Comparison of ENCODE assay signal across 20 mouse cellular contexts in genomic region chr5:113804395-113804966, GRCm38 (mm10). TPM values are rescaled to one million over a fixed set of nuclear protein-coding genes. Genes with fewer than 3 reads are reported as not detected.
DNase-seq lines count a peak whose midpoint lies in the region; ATAC-seq and TF ChIP-seq lines count a peak whose summit lies in the region.
"Had no signal": no experiment of that assay in that cellular context is flagged by ENCODE, and none has a peak within 500 bp of the region (broad histone marks: within the 10 kb centered on the region; RNA-seq: fewer than 3 reads in every experiment).

No protein-coding gene starts in this region.

- no peaks in the 10 kb centered on the region for H3K36me3 ChIP-seq in liver, postnatal 0 days (replicated peaks; ENCODE audit: insufficient read depth, low read length)
- no peaks in the 10 kb centered on the region for H3K36me3 ChIP-seq in liver, embryonic 11.5 days (ENCODE audit: control insufficient read depth, insufficient read depth, low read length)
- H3K36me3 ChIP-seq in CH12.LX (replicated peaks in 1 of 2; ENCODE audit: control insufficient read depth in 1 of 2, insufficient read depth in 1 of 2, low read length in 1 of 2), result no peaks in the 10 kb centered on the region
- H3K36me3 ChIP-seq in embryonic facial prominence, embryonic 13.5 days, result no peaks in the 10 kb centered on the region
- H3K36me3 ChIP-seq: hindbrain, embryonic 12.5 days; kidney, embryonic 15.5 days; liver, embryonic 15.5 days had no signal

- peak overlapping the region; percentile 8; the same call in 1 of the 2 replicates for H3K9ac ChIP-seq in liver, postnatal 0 days (replicated peaks)
- no peak overlapping the region for H3K9ac ChIP-seq in liver, embryonic 11.5 days (ENCODE audit: low read depth, low read length)
- H3K9ac ChIP-seq in CH12.LX (ENCODE audit: insufficient read depth, low read depth), result no peak overlapping the region
- no peak overlapping the region for H3K9ac ChIP-seq in embryonic facial prominence, embryonic 13.5 days
- H3K9ac ChIP-seq: hindbrain, embryonic 12.5 days; kidney, embryonic 15.5 days; liver, embryonic 15.5 days had no signal

- H3K27me3 ChIP-seq in liver, postnatal 0 days (ENCODE audit: insufficient read depth, low read length), result no peaks in the 10 kb centered on the region
- H3K27me3 ChIP-seq in liver, embryonic 11.5 days (replicated peaks; ENCODE audit: control insufficient read depth, insufficient read depth, low read length), result no peaks in the 10 kb centered on the region; the same call in 1 of the 2 replicates
- peaks cover 1% of the 10 kb centered on the region for H3K27me3 ChIP-seq in CH12.LX (replicated peaks)
- no peaks in the 10 kb centered on the region for H3K27me3 ChIP-seq in embryonic facial prominence, embryonic 13.5 days
- H3K27me3 ChIP-seq: kidney, embryonic 15.5 days had no signal

- peak; percentile 33; the same call in 1 of the 2 replicates for TF ChIP-seq CTCF in liver, postnatal 0 days (IDR thresholded peaks at IDR 0.05; ENCODE audit: low read depth)
- TF ChIP-seq CTCF in CH12.LX (conservative IDR thresholded peaks at IDR 0.05 in 1 of 2, IDR thresholded peaks at IDR 0.05 in 1 of 2; ENCODE audit: low read depth in 2 of 2, low read length in 2 of 2), result peak in 1 of 2 experiments; percentile 37; a peak in 2 of 4 replicates

- 39% methylated on average over 7 of the region's 7 CpGs for WGBS in liver, postnatal 0 days (ENCODE audit: insufficient replicate concordance)
- WGBS in liver, embryonic 11.5 days, result 57% methylated on average over 7 of the region's 7 CpGs
- 35% methylated on average over 7 of the region's 7 CpGs for WGBS in embryonic facial prominence, embryonic 13.5 days

- no peak for ATAC-seq in liver, postnatal 0 days
- no peak for ATAC-seq in liver, embryonic 11.5 days (replicated peaks; ENCODE audit: low FRiP score)
- ATAC-seq in embryonic facial prominence, embryonic 13.5 days (ENCODE audit: insufficient number of reproducible peaks, insufficient read depth, low FRiP score, low TSS enrichment, low read depth), result peak; percentile 22; the same call in 1 of the 2 replicates
- ATAC-seq in megakaryocyte progenitor cell, adult 5-6 weeks (replicated peaks; ENCODE audit: poor library complexity), result peak; percentile 43
- no peak for ATAC-seq in inflammation-experienced regulatory T-cells, adult 6 months

- H3K4me2 ChIP-seq in liver, postnatal 0 days (ENCODE audit: low read depth, low read length), result no peak overlapping the region
- no peak overlapping the region for H3K4me2 ChIP-seq in liver, embryonic 11.5 days
- no peak overlapping the region for H3K4me2 ChIP-seq in CH12.LX (ENCODE audit: insufficient read depth, low read depth, poor library complexity, severe bottlenecking)
- no peak overlapping the region for H3K4me2 ChIP-seq in embryonic facial prominence, embryonic 13.5 days
- H3K4me2 ChIP-seq: heart, embryonic 11.5 days; hindbrain, embryonic 12.5 days; kidney, embryonic 15.5 days; liver, embryonic 15.5 days had no signal

- dilution Hi-C loops in CH12.LX (cut with MboI; ENCODE audit: extremely low pct_ligation_motif_present, extremely low pct_unique_long_range_greater_than_20kb, low sequenced_read_pairs), result no loop called here

- no peaks in the 10 kb centered on the region for H3K9me3 ChIP-seq in liver, postnatal 0 days (ENCODE audit: low read length)
- no peaks in the 10 kb centered on the region for H3K9me3 ChIP-seq in liver, embryonic 11.5 days (ENCODE audit: control insufficient read depth, low read length)
- no peaks in the 10 kb centered on the region for H3K9me3 ChIP-seq in CH12.LX (replicated peaks; ENCODE audit: low read length)
- H3K9me3 ChIP-seq in embryonic facial prominence, embryonic 13.5 days, result no peaks in the 10 kb centered on the region
- H3K9me3 ChIP-seq: hindbrain, embryonic 12.5 days; kidney, embryonic 15.5 days; liver, embryonic 15.5 days had no signal

- no peak for DNase-seq in liver, postnatal 0 days
- DNase-seq in liver, embryonic 11.5 days (ENCODE audit: low spot score), result no peak
- no peak for DNase-seq in CH12.LX (ENCODE audit: extremely low read depth)
- no peak for DNase-seq in thymus, postnatal 36 days
- DNase-seq: adrenal gland, postnatal 36 days; cerebellum, adult 18-20 months; cerebellum, postnatal 36 days; heart, postnatal 10 days; left cerebral cortex, postnatal 4 days; lung, postnatal 36 days; thymus, postnatal 14 days had no signal

- H3K4me1 ChIP-seq in liver, postnatal 0 days (ENCODE audit: insufficient read depth), result peaks cover 16% of the 10 kb centered on the region
- peaks cover 13% of the 10 kb centered on the region for H3K4me1 ChIP-seq in liver, embryonic 11.5 days (replicated peaks; ENCODE audit: control insufficient read depth, insufficient read depth, low read length)
- H3K4me1 ChIP-seq in CH12.LX (ENCODE audit: control insufficient read depth in 1 of 2, insufficient read depth in 2 of 2), result peaks cover 20 to 40% of the 10 kb centered on the region in 2 experiments
- peaks cover 58% of the 10 kb centered on the region for H3K4me1 ChIP-seq in embryonic facial prominence, embryonic 13.5 days

- in situ Hi-C loops in CH12.LX (cut with MboI; ENCODE audit: low pct_ligation_motif_present, low pct_unique_long_range_greater_than_20kb, low sequenced_read_pairs), result no loop called here

- H3K27ac ChIP-seq in liver, postnatal 0 days (ENCODE audit: low read depth), result peak overlapping the region; percentile 52
- H3K27ac ChIP-seq in liver, embryonic 11.5 days (ENCODE audit: low read depth, low read length), result no peak overlapping the region
- H3K27ac ChIP-seq in CH12.LX (ENCODE audit: insufficient read depth, low read depth), result no peak overlapping the region
- H3K27ac ChIP-seq in embryonic facial prominence, embryonic 13.5 days, result peak overlapping the region; percentile 64; the same call in 1 of the 2 replicates
- H3K27ac ChIP-seq: hindbrain, embryonic 12.5 days; kidney, embryonic 15.5 days; layer of hippocampus, adult 2 months; liver, embryonic 15.5 days had no signal

- TF ChIP-seq POLR2A in CH12.LX (IDR thresholded peaks at IDR 0.05; ENCODE audit: low read depth, low read length), result no peak

- peak; percentile 46 for TF ChIP-seq RAD21 in CH12.LX (IDR thresholded peaks at IDR 0.05; ENCODE audit: low read depth, low read length)

- no peak for TF ChIP-seq EP300 in liver, postnatal 0 days (IDR thresholded peaks at IDR 0.05; ENCODE audit: low read depth)
- no peak for TF ChIP-seq EP300 in CH12.LX (IDR thresholded peaks at IDR 0.05; ENCODE audit: low read length)

- H3K4me3 ChIP-seq in liver, postnatal 0 days (ENCODE audit: low read depth, low read length), result no peak overlapping the region
- no peak overlapping the region for H3K4me3 ChIP-seq in liver, embryonic 11.5 days (ENCODE audit: low read depth, low read length)
- no peak overlapping the region for H3K4me3 ChIP-seq in CH12.LX (replicated peaks in 1 of 3; ENCODE audit: low read depth in 2 of 3, low read length in 2 of 3, poor library complexity in 1 of 3)
- H3K4me3 ChIP-seq in embryonic facial prominence, embryonic 13.5 days, result no peak overlapping the region
- H3K4me3 ChIP-seq: hindbrain, embryonic 12.5 days; kidney, embryonic 15.5 days; layer of hippocampus, adult 2 months; liver, embryonic 15.5 days had no signal

- H3K79me2 ChIP-seq in CH12.LX (replicated peaks; ENCODE audit: control insufficient read depth, extremely low read depth, insufficient read depth, poor library complexity, severe bottlenecking), result no peaks in the 10 kb centered on the region

RNA-seq across cellular contexts. Expression of gene Tmem119, which starts 4.2 kb away (rescaled TPM):
- 3.2 and 3.4 TPM in 2 replicates for polyA plus RNA-seq in liver, postnatal 0 days (2015; fragmentation: Nextera tagmentation; extraction: Ambion mirVana)
- 15.6 and 16.9 TPM in 2 replicates for polyA plus RNA-seq in liver, embryonic 11.5 days (2014; fragmentation: Nextera tagmentation; extraction: Ambion mirVana)
- 0.30 and 0.46 TPM in 2 replicates for total RNA-seq in CH12.LX (2012; rRNA removed)
- 0.55 and 1.0 TPM in 2 replicates for total RNA-seq in CH12.LX (2014; rRNA removed)
- polyA plus RNA-seq in CH12.LX (2012; ENCODE audit: insufficient read length, low read depth), result 0.97 and 1.5 TPM in 2 replicates
- polyA plus RNA-seq in embryonic facial prominence, embryonic 13.5 days (2015; fragmentation: Nextera tagmentation; extraction: Ambion mirVana), result 109 and 141 TPM in 2 replicates
- 6.5 and 7.2 TPM in 2 replicates for total RNA-seq in megakaryocyte progenitor cell, adult 5-6 weeks (2015)
- total RNA-seq in megakaryocyte progenitor cell, adult 5-6 weeks (2017), result 5.6 and 8.2 TPM in 2 replicates
- not detected for polyA plus RNA-seq in inflammation-experienced regulatory T-cells, adult 6 months (2017; shearing (Covaris generic))
- total RNA-seq: MEL had no signal

RNA-seq across cellular contexts. Expression of gene Selplg, which starts 28.0 kb away (rescaled TPM):
- polyA plus RNA-seq in liver, postnatal 0 days (2015; fragmentation: Nextera tagmentation; extraction: Ambion mirVana), result 18.9 and 21.5 TPM in 2 replicates
- 17.1 and 17.8 TPM in 2 replicates for polyA plus RNA-seq in liver, embryonic 11.5 days (2014; fragmentation: Nextera tagmentation; extraction: Ambion mirVana)
- total RNA-seq in CH12.LX (2012; rRNA removed), result 50.5 and 58.5 TPM in 2 replicates
- total RNA-seq in CH12.LX (2014; rRNA removed), result 27.9 and 29.4 TPM in 2 replicates
- polyA plus RNA-seq in CH12.LX (2012; ENCODE audit: insufficient read length, low read depth), result 34.2 and 41.6 TPM in 2 replicates
- polyA plus RNA-seq in embryonic facial prominence, embryonic 13.5 days (2015; fragmentation: Nextera tagmentation; extraction: Ambion mirVana), result 2.2 and 2.3 TPM in 2 replicates
- total RNA-seq in megakaryocyte progenitor cell, adult 5-6 weeks (2015), result 244 and 245 TPM in 2 replicates
- total RNA-seq in megakaryocyte progenitor cell, adult 5-6 weeks (2017), result 82.0 and 99.0 TPM in 2 replicates
- 100 to 1,000 TPM; 457 to 620 (median 469) TPM for polyA plus RNA-seq in inflammation-experienced regulatory T-cells, adult 6 months (2017; shearing (Covaris generic))

RNA-seq across cellular contexts. Expression of gene Iscu, which starts 31.9 kb away (rescaled TPM):
- polyA plus RNA-seq in liver, postnatal 0 days (2015; fragmentation: Nextera tagmentation; extraction: Ambion mirVana), result 109 TPM in 2 replicates
- 109 and 117 TPM in 2 replicates for polyA plus RNA-seq in liver, embryonic 11.5 days (2014; fragmentation: Nextera tagmentation; extraction: Ambion mirVana)
- 79.3 and 81.5 TPM in 2 replicates for total RNA-seq in CH12.LX (2012; rRNA removed)
- total RNA-seq in CH12.LX (2014; rRNA removed), result 70.6 and 72.1 TPM in 2 replicates
- polyA plus RNA-seq in CH12.LX (2012; ENCODE audit: insufficient read length, low read depth), result 83.0 and 86.7 TPM in 2 replicates
- 101 and 106 TPM in 2 replicates for polyA plus RNA-seq in embryonic facial prominence, embryonic 13.5 days (2015; fragmentation: Nextera tagmentation; extraction: Ambion mirVana)
- total RNA-seq in megakaryocyte progenitor cell, adult 5-6 weeks (2015), result 108 TPM in 2 replicates
- total RNA-seq in megakaryocyte progenitor cell, adult 5-6 weeks (2017), result 87.2 and 98.4 TPM in 2 replicates
- 10 to 100 TPM in 2 of 3 experiments, 1 to 10 TPM in 1; 5.7 to 45.5 (median 16.1) TPM for polyA plus RNA-seq in inflammation-experienced regulatory T-cells, adult 6 months (2017; shearing (Covaris generic))

RNA-seq across cellular contexts. Expression of gene Sart3, which starts 32.2 kb away (rescaled TPM):
- polyA plus RNA-seq in liver, postnatal 0 days (2015; fragmentation: Nextera tagmentation; extraction: Ambion mirVana), result 6.9 and 7.9 TPM in 2 replicates
- polyA plus RNA-seq in liver, embryonic 11.5 days (2014; fragmentation: Nextera tagmentation; extraction: Ambion mirVana), result 52.0 and 54.4 TPM in 2 replicates
- total RNA-seq in CH12.LX (2012; rRNA removed) (66.1 and 67.0 TPM in 2 replicates), CH12.LX (2014; rRNA removed) (27.2 and 28.8 TPM in 2 replicates)
- 104 and 113 TPM in 2 replicates for polyA plus RNA-seq in CH12.LX (2012; ENCODE audit: insufficient read length, low read depth)
- 63.6 and 65.7 TPM in 2 replicates for polyA plus RNA-seq in embryonic facial prominence, embryonic 13.5 days (2015; fragmentation: Nextera tagmentation; extraction: Ambion mirVana)
- 16.2 and 17.2 TPM in 2 replicates for total RNA-seq in megakaryocyte progenitor cell, adult 5-6 weeks (2015)
- 26.0 and 37.7 TPM in 2 replicates for total RNA-seq in megakaryocyte progenitor cell, adult 5-6 weeks (2017)
- polyA plus RNA-seq in inflammation-experienced regulatory T-cells, adult 6 months (2017; shearing (Covaris generic)), result 10 to 100 TPM; 12.7 to 15.3 (median 13.0) TPM

Comparison
In these comparisons a context has a peak if more than half of its experiments do, and no peak if none do; other contexts are left out.
1. H3K27ac ChIP-seq: peak in liver, postnatal 0 days (single experiment) and embryonic facial prominence, embryonic 13.5 days (single experiment); none in liver, embryonic 11.5 days (single experiment) and CH12.LX (single experiment).
2. ATAC-seq: peak in embryonic facial prominence, embryonic 13.5 days (single experiment) and megakaryocyte progenitor cell, adult 5-6 weeks (single experiment); none in liver, postnatal 0 days (single experiment), liver, embryonic 11.5 days (single experiment) and inflammation-experienced regulatory T-cells, adult 6 months (single experiment).
3. RNA of gene Selplg, which starts 28.0 kb away (polyA plus RNA-seq): 457 to 620 TPM in inflammation-experienced regulatory T-cells, adult 6 months; 34.2 to 41.6 TPM in CH12.LX, 18.9 to 21.5 TPM in liver, postnatal 0 days, 17.1 to 17.8 TPM in liver, embryonic 11.5 days and 2.2 to 2.3 TPM in embryonic facial prominence, embryonic 13.5 days; every median in the first group is over 10 times any median in the second.